Mouse (Mus musculus) spleen, postnatal 10 days (tissue): ENCODE measurements around the gene Vasn.
"Not testable (repeated sequence)": the region's sequence is repeated elsewhere in the genome, so short reads cannot be mapped to it uniquely, and the experiment has no call there.

ENCODE experiments used
- DNase-seq, 2 experiments: peaks; one replicate each; pipeline ENCODE4 v3.0.0; 2021 to 2022; ENCODE audit warnings: low spot score in 2 of 2

The Vasn gene

DNA sequence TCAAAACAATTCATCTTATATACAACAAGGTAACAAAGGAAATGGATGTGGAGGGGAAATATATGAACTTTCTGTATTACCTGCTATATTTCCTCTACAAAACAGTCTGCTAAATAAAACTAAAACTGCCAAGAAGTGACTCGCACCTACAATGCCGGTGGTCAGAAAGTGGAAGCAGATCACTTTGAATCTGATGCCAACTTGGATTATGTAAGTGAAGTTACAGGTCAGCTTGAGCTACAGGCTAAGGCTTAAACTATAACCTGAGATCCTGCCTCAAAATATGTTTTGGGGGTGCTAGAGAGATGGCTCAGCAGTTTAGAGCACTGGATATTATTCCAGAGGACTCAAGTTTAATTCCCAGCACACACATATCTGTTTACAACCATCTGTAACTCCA is 26.0 kb downstream of the Vasn start:
- no peak for DNase-seq

DNA sequence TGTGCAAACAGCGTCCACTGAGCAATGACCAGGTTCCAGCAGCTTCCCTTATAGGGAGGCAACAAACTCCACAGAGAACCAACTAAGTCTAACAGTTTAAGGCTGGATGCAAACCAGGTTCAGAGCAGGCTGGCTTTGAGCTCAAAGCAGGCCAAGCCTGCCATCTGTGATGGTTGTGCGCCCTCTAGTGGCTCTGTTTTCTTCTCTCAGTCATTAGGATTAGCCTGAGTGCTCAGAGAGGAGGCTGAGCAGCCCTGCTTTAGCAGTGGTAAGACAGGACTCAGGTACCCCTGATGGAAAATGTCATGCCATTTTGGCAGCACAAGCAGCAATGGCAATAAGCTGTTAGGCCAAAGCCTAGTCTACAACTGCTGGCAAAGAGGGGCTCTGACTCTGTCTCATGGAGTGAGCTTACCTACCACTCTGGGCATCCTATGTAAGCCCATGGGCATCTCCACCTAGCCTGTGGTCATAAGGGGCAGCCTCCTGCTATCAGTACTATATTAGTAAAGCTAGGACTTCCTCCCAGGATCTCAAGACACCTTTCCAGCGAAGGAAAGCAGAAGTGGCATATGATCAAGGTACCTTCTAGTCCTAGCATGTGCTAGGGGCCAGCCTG is 27.6 kb downstream of the Vasn start:
- peak; percentile 78 to 92 for DNase-seq

DNA sequence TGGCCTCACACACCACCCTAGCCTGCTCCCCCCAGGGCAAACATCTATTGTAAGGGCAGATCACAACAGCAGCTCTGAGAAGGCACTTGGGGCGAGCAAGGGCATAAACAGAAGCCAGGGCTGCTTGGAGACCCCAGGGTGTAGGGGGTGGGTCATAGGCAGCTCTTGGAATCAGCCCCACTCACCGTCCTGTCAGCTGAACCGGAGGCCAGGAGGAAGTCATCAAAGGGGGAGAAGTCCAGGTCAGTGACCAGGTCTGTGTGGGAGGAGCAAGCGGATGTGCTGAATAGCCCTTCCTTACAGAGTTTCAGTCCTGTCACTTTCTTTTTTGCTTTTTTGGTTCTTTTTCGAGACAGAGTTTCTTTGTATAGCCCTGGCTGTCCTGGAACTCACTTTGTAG is 30.6 kb downstream of the Vasn start:
- DNase-seq = no peak

DNA sequence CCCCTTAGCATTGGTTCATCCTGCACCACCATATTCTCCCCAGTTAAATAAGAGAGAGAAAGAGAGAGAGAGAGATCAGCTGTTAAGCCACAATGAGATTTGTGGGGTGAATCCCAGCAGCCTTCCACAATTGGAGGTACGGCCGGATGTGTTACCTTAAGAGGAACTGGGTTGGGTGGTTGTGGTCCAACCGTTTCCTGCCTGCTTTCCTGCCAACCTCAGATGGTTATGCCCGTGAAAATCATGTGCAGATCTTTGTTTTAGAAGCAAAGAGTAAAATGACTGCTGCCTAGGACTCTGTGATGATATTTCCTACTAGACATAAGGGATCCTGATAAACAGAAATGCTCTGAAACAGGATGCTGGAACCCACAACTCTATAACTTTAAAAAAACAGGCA is 34.4 kb downstream of the Vasn start:
- peak in 1 of 2 experiments; percentile 52 for DNase-seq

DNA sequence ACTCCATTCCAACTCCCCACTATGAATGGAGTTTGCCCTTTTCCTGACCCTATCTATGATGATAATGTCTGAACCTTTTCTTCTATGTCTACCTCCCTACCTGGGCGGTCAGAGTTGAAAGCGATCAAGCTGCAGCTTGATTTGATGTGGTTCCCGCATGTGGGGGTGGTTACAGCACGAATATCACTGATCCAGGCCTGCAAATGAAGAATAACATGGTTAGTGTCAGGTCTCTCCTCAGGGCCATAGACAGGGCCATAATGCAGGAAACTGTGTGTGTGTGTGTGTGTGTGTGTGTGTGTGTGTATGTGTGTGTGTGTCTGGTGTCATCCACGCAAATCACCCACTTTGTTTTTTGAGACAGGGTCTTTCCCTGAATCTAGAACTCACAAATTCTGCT is 37.1 kb downstream of the Vasn start:
- DNase-seq = no peak

DNA sequence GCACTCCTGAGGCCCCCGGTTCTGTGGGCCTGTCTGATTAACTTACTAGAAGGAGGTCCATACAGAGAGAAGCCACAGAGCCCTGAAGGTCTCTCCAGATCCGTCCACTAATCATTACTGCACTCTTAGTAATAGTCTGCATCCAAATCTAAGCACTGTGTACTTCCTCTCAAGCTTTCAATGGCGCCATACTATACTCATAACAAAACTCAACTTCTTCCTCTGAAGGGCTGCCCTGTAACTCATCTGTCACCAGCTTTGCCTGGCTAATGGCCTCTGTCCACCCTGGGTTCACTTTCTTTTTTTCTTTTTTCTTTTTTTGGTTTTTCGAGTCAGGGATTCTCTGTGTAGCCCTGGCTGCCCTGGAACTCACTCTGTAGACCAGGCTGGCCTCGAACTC is 38.3 kb downstream of the Vasn start:
- no peak for DNase-seq

DNA sequence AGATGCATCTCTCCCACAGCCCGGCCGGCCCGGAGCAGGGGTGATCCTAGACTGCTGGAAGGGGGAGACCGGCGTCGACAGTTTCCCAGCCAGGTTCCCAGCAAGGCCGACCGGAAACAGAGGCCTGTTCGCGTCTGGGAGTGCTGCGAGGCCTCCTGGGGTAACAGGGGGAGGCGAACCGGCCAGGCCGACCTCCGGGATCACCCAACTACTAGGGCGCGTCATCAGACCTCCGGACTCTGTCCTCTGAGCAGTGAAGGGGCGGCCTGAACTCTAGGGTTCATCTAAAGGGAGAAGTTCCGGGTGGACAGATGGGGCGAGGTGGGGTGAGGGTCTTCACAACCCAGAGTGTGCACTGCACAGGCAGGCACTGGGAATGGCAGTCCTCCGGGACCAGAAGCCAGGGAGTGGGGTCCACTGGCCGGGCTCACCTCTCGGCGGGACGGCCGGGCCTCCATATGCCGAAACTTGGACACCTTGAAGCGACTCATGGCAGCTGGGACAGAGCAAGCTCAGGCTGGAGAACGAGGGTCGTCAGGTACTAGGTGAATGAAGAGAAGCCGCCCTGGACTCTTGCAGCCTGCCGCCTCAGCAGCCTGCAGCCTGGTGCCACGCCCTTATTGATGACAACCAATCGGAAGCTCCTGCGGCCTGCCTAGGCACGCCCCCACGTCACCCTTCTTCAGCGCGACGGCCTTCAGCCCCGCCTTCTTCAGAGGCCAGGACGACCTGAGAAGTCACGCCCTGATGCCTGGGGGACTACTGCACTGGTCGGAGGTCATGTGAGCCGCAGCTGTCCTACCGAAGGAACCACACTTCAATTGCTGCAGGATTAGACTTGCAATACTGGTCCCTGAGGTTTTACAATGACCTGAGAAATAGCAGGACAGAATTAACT is 39.6 kb downstream of the Vasn start, which contains the start of gene Coro7:
TSS of gene Coro7 (minus strand) at position 657 of the 898 bp plus-strand sequence.
- DNase-seq = peak; percentile 81 to 95

DNA sequence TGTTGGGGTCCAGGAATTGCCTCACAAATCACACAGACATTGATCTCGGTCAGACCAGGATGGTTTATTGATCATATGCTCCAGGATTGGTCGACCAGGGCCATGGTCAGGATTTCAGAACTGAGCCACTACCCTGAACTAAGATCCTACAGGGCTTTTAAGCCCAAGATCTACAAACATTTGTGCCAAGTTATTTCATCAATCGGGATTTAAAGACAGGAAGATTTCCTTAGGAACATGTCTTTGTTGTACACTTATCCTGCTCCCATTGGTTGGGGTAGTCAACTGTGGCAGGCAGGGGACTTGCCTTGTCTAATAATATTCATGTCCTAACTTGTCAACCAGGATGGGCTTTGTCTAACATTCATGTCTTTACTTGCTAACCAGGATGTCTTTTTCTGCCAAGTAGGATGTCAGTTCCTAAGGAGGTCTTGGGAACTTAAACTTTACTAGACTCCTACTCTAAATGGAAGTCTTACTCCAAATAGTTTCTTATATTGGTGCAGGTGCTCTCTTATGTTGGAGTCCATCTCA is 41.2 kb downstream of the Vasn start:
- DNase-seq = not testable (repeated sequence)

DNA sequence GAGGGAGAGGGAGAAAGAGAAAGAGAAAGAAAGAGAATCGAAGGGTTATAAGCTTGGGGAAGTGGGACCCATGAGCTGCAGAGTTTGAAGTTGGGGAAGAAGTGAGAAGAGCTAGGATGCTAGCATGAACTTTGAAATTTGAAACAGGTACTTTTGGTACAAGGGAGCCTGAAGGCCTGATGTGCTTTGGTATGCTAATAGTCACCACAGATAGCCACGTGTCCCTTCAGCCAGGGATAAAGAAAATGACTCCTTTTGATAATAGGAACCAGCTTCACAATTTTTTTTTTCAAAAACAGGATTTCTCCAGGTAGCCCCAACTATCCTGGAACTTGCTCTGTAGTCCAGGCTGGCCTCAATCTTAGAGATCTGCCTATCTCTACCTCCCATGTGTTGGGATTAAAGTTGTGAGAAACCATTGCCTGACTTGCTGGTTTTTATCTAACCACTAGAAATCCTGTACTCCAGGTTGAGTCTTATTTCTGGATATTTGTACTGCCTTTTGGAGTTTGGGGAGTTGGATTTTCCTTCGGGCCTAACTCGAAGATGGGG is 43.0 kb downstream of the Vasn start:
- DNase-seq = no peak

DNA sequence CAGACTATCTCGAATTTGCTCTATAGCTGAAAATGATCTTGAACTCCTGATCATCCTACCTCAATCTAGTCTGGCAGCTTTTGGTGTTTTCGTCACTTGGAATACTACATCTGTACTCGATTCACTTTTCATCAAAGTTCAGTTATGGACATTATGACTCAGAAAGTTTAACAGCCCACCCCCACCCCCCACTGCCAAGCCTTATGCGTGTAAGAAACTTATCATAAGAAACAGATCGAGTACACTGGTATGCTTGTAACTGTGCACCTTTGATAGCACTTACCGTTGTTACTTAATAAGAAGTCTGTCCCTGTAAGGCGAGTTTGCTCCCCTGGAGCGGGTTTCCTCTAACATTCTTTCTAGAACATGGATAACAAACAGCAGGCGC is 43.4 kb downstream of the Vasn start:
- DNase-seq = no peak

DNA sequence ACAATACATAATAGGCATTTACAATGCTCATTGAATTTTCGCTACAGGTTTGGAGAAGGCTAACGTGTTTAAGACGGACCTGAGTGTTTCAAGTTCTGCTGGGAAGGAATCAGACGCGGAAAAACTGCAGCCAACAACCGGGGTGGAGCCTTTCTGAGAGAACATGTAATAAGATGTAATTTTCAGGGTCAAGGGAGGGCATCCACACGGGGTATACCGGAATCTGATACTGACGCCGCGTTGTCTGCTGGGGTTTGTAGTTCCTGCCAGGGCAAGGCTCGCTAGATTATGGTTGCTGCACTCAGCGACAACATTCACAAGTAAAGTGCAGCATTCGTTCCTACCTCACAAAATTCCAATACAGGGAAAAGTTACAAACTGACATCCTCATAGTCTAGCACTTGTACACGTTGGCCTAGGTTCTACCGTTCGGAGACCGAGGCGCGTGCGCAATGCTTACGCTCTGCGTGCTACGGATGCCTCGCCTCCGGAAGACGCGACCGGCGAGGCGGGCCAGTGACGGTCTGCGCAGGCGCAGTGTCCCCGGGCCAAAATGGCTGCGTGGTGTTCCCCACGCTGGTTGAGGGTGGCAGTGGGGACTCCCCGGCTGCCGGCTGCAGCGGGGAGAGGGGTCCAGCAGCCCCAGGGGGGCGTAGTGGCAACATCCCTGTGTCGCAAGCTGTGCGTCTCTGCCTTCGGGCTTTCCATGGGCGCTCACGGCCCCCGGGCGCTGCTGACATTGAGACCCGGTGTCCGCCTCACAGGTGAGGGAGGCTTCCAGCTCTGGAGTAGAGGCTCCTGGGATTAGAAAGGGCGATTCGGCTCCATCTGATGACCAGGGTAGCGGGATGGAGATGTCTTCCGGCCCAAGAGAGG is 44.1 kb downstream of the Vasn start:
- peak; percentile 97 to 99 for DNase-seq

DNA sequence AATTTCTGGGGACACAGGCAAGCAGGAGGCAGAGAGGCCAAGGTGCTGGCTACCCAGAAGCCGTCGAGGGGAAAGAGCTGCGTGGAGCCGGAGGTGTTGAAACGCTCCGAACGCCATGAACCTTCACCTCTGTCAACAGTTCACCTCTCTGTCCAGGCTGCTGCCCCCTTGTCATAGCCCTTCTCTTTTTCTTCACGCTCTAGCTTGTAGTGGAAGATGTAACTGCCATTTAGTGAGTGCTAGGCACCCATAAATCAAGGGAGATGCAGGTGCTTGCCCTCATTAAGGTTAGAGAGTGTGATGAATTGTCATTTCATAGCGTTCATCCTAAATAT is 44.7 kb downstream of the Vasn start:
- DNase-seq = no peak

DNA sequence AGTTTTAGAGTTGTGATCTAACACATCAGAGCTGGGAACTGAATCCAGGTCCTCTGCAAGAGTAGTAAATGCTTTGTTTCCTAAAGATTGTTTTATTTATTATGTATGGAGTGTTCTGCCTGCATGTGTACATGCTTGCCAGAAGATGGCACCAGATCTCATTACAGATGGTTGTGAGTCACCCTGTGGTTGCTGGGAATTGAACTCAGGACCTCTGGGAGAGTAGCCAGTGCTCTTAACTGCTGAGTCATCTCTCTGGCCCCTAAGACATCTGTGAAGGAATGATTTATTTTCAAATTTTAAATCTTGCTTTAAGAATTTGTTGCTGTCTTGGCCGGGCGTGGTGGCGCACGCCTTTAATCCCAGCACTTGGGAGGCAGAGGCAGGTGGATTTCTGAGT is 49.6 kb downstream of the Vasn start:
- DNase-seq = not testable (repeated sequence)
